Mouse (Mus musculus): ENCODE data around the gene Gm11554.
"Not testable (repeated sequence)": the region's sequence is repeated elsewhere in the genome, so short reads cannot be mapped to it uniquely, and the experiment has no call there.

The Gm11554 gene

DNA sequence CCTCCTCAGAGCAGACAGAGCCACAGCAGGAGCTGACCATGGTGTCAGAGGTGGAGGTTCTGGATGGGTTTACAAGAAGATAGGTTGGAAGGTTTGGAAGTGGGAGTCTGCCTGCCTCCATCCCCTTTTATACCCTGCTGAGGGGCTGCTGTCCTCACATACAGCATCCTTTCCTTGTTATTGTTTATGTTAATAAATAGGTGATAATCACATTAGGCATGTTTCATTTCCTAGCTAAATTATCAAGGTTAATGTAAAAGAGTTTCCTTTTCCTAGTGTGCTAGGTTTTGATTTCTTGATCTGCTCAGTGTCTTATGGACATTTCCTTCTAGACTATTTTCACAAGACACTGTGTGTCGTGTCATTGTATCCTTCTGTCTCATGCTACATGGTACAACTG is at the start of gene Gm11554:
TSS of gene Gm11554 (minus strand) at position 101 of the 400 bp plus-strand sequence.
- DNase-seq (ENCODE audit: low read depth, low spot score); H3K36me3 ChIP-seq (ENCODE audit: control insufficient read depth, insufficient read depth, low read length, poor library complexity, severe bottlenecking); H3K27me3 ChIP-seq (ENCODE audit: control insufficient read depth, insufficient read depth, low read length, poor library complexity, severe bottlenecking): not testable (repeated sequence)

- no peaks in the 10 kb centered on the region for H3K27me3 ChIP-seq (ENCODE audit: control insufficient read depth, insufficient read depth, low read length, poor library complexity, severe bottlenecking)
- DNase-seq (ENCODE audit: low read depth, low spot score): no peak
- H3K36me3 ChIP-seq (ENCODE audit: control insufficient read depth, insufficient read depth, low read length, poor library complexity, severe bottlenecking): no peaks in the 10 kb centered on the region
These were observed 47.3 kb upstream of the Gm11554 start, which contains the start of gene Krtap4-16 for GRCm38 (mm10) chr11:99851508-99851907. Gene Krtap4-16, minus strand, starts transcription at chr11:99851608.

GRCm38 (mm10) chr11:99846746-99847145 is 42.5 kb upstream of the Gm11554 start:
- Histone ChIP-seq H3K27me3 (ENCODE audit: control insufficient read depth, insufficient read depth, low read length, poor library complexity, severe bottlenecking) (no peaks in the 10 kb centered on the region), H3K36me3 (ENCODE audit: control insufficient read depth, insufficient read depth, low read length, poor library complexity, severe bottlenecking) (no peaks in the 10 kb centered on the region)
- no peak for DNase-seq (ENCODE audit: low read depth, low spot score)

- no peaks in the 10 kb centered on the region for H3K36me3 ChIP-seq (ENCODE audit: control insufficient read depth, insufficient read depth, low read length, poor library complexity, severe bottlenecking)
- no peak for DNase-seq (ENCODE audit: low read depth, low spot score)
- H3K27me3 ChIP-seq (ENCODE audit: control insufficient read depth, insufficient read depth, low read length, poor library complexity, severe bottlenecking): no peaks in the 10 kb centered on the region
These were observed 37.9 kb upstream of the Gm11554 start for GRCm38 (mm10) chr11:99842185-99842584.

- no peak for DNase-seq (ENCODE audit: low read depth, low spot score)
- Histone ChIP-seq H3K27me3 (ENCODE audit: control insufficient read depth, insufficient read depth, low read length, poor library complexity, severe bottlenecking) (no peaks in the 10 kb centered on the region), H3K36me3 (ENCODE audit: control insufficient read depth, insufficient read depth, low read length, poor library complexity, severe bottlenecking) (no peaks in the 10 kb centered on the region)
These were observed 33.7 kb upstream of the Gm11554 start, which contains the start of gene 2300003K06Rik for GRCm38 (mm10) chr11:99837966-99838365. Gene 2300003K06Rik, minus strand, starts transcription at chr11:99838066.

DNA sequence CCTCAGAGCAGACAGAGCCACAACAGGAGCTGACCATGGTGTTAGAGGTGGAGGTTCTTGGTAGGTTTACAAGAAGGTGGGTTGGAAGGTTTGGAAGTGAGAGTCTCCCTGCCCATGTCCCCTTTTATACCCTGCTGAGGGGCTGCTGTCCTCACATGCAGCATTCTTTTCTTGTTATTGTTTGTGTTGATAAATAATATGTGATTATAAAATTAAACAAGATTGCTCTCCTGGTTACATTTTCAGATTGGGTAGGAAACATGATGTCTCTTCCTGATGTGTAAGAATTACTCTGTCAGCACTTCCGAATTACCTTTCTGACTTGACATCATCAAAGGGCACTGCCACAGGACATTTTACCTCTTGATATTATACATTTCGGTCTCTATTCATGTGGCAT is 11.3 kb upstream of the Gm11554 start, which contains the start of gene Gm11564:
TSS of gene Gm11564 (minus strand) at position 101 of the 400 bp plus-strand sequence.
- H3K36me3 ChIP-seq (ENCODE audit: control insufficient read depth, insufficient read depth, low read length, poor library complexity, severe bottlenecking); H3K27me3 ChIP-seq (ENCODE audit: control insufficient read depth, insufficient read depth, low read length, poor library complexity, severe bottlenecking); DNase-seq (ENCODE audit: low read depth, low spot score): not testable (repeated sequence)

GRCm38 (mm10) chr11:99809792-99810191 is 5.5 kb upstream of the Gm11554 start, which contains the start of gene Krtap4-13:
Gene Krtap4-13, minus strand, starts transcription at chr11:99809892.
- not testable (repeated sequence) for DNase-seq (ENCODE audit: low read depth, low spot score); H3K36me3 ChIP-seq (ENCODE audit: control insufficient read depth, insufficient read depth, low read length, poor library complexity, severe bottlenecking); H3K27me3 ChIP-seq (ENCODE audit: control insufficient read depth, insufficient read depth, low read length, poor library complexity, severe bottlenecking)

GRCm38 (mm10) chr11:99798832-99799231 is 5.4 kb downstream of the Gm11554 start, which contains the start of gene Gm11569:
Gene Gm11569, minus strand, starts transcription at chr11:99798932.
- not testable (repeated sequence) for DNase-seq (ENCODE audit: low read depth, low spot score); H3K36me3 ChIP-seq (ENCODE audit: control insufficient read depth, insufficient read depth, low read length, poor library complexity, severe bottlenecking)

GRCm38 (mm10) chr11:99793367-99793766 is 10.9 kb downstream of the Gm11554 start, which contains the start of gene Gm11596:
Gene Gm11596, minus strand, starts transcription at chr11:99793467.
- Histone ChIP-seq H3K27me3 (ENCODE audit: control insufficient read depth, insufficient read depth, low read length, poor library complexity, severe bottlenecking) (no peaks in the 10 kb centered on the region), H3K36me3 (ENCODE audit: control insufficient read depth, insufficient read depth, low read length, poor library complexity, severe bottlenecking) (no peaks in the 10 kb centered on the region)
- no peak for DNase-seq (ENCODE audit: low read depth, low spot score)

More at GRCm38 (mm10) chr11:99798832-99799231, 5.4 kb downstream of the Gm11554 start, which contains the start of gene Gm11569:
- not testable (repeated sequence) for H3K27me3 ChIP-seq (ENCODE audit: control insufficient read depth, insufficient read depth, low read length, poor library complexity, severe bottlenecking)

GRCm38 (mm10) chr11:99784900-99785299 is 19.3 kb downstream of the Gm11554 start, which contains the start of gene Krtap4-9:
Gene Krtap4-9, plus strand, starts transcription at chr11:99785200.
- not testable (repeated sequence) for DNase-seq (ENCODE audit: low read depth, low spot score); H3K36me3 ChIP-seq (ENCODE audit: control insufficient read depth, insufficient read depth, low read length, poor library complexity, severe bottlenecking); H3K27me3 ChIP-seq (ENCODE audit: control insufficient read depth, insufficient read depth, low read length, poor library complexity, severe bottlenecking)

DNA sequence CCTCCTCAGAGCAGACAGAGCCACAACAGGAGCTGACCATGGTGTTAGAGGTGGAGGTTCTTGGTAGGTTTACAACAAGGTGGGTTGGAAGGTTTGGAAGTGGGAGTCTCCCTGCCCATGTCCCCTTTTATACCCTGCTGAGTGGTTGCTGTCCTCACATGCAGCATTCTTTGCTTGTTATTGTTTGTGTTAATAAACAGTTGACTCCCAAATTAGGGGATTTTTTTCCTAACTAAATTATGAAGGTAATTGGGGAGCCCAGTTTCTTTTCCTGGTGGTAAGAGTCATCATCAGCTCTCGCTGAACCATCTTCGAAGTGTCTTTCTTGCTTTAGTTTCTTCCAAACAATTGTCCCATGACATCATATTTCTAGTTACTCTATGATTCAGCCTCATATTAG is 23.6 kb downstream of the Gm11554 start, which contains the start of gene Krtap4-8:
TSS of gene Krtap4-8 (minus strand) at position 101 of the 400 bp plus-strand sequence.
- H3K27me3 ChIP-seq (ENCODE audit: control insufficient read depth, insufficient read depth, low read length, poor library complexity, severe bottlenecking): no peaks in the 10 kb centered on the region
- DNase-seq (ENCODE audit: low read depth, low spot score): no peak
- H3K36me3 ChIP-seq (ENCODE audit: control insufficient read depth, insufficient read depth, low read length, poor library complexity, severe bottlenecking): no peaks in the 10 kb centered on the region

DNA sequence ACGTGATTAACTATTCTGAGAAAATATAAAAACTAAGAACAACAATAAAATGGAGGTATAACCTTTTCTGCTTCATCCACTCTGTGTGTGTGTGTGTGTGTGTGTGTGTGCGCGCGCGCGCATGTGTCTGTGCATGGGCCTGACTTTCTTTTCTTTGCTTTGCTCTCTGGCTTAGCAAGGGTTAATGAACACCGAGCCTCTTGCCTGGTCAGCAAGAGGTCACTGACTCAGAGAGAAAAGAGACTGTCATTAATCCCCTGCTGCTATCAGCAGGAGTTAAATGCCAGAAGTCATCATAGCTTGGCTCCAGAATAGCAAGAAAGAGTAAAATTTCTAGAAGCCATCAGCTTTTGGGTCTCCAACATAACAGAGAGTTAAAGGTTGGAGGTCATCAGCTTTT is 25.8 kb downstream of the Gm11554 start:
- DNase-seq (ENCODE audit: low read depth, low spot score): no peak
- no peaks in the 10 kb centered on the region for H3K27me3 ChIP-seq (ENCODE audit: control insufficient read depth, insufficient read depth, low read length, poor library complexity, severe bottlenecking)

DNA sequence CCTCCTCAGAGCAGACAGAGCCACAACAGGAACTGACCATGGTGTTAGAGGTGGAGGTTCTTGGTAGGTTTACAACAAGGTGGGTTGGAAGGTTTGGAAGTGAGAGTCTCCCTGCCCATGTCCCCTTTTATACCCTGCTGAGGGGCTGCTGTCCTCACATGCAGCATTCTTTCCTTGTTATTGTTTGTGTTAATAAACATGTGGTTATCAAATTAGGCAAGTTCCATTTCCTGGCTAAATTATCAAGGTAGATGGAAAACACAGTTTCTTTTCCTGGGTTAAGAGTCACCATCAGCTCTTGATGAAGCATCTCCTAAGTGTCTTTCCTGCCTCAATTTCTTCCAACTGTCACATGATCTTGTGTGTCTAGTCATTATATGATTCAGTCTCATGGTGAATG is 31.4 kb downstream of the Gm11554 start, which contains the start of gene Gm11595:
TSS of gene Gm11595 (minus strand) at position 101 of the 400 bp plus-strand sequence.
- not testable (repeated sequence) for H3K27me3 ChIP-seq (ENCODE audit: control insufficient read depth, insufficient read depth, low read length, poor library complexity, severe bottlenecking); DNase-seq (ENCODE audit: low read depth, low spot score); H3K36me3 ChIP-seq (ENCODE audit: control insufficient read depth, insufficient read depth, low read length, poor library complexity, severe bottlenecking)

More for the DNA sequence above, 25.8 kb downstream of the Gm11554 start:
- no peaks in the 10 kb centered on the region for H3K36me3 ChIP-seq (ENCODE audit: control insufficient read depth, insufficient read depth, low read length, poor library complexity, severe bottlenecking)

GRCm38 (mm10) chr11:99768410-99768809 is 35.8 kb downstream of the Gm11554 start:
- H3K27me3 ChIP-seq (ENCODE audit: control insufficient read depth, insufficient read depth, low read length, poor library complexity, severe bottlenecking): no peaks in the 10 kb centered on the region

DNA sequence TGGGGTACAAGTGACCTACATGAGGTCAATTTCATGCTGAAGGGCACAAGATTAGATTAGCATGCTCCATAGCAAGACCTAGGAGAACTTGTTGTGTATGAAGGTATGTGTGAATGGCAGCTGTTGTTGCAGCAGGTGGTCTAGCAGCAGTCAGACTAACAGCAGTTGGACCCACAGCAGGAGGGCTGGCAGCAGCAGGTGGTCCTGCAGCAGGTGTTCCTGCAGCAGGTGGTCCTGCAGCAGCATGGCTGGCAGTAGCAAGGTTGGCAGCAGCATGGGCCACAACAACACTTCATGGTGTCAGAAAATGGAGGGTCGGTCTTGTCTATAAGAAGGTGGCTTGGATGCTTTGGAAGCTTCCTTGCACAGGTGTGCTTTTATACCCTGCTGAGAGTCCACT is 45.4 kb downstream of the Gm11554 start:
- Histone ChIP-seq H3K27me3 (ENCODE audit: control insufficient read depth, insufficient read depth, low read length, poor library complexity, severe bottlenecking) (no peaks in the 10 kb centered on the region), H3K36me3 (ENCODE audit: control insufficient read depth, insufficient read depth, low read length, poor library complexity, severe bottlenecking) (no peaks in the 10 kb centered on the region)
- no peak for DNase-seq (ENCODE audit: low read depth, low spot score)

More at GRCm38 (mm10) chr11:99768410-99768809, 35.8 kb downstream of the Gm11554 start:
- no peak for DNase-seq (ENCODE audit: low read depth, low spot score)
- no peaks in the 10 kb centered on the region for H3K36me3 ChIP-seq (ENCODE audit: control insufficient read depth, insufficient read depth, low read length, poor library complexity, severe bottlenecking)
